Mouse (Mus musculus) cerebellum, postnatal 25 days (tissue): ENCODE data around the gene Cd55.
"Not testable (repeated sequence)": the region's sequence is repeated elsewhere in the genome, so short reads cannot be mapped to it uniquely, and the experiment has no call there.

Source experiments
- DNase-seq, 2 experiments: peaks; one replicate each; pipeline ENCODE4 v3.0.0; 2021; ENCODE audit warnings: mixed read lengths in 2 of 2

Gene Cd55

DNA sequence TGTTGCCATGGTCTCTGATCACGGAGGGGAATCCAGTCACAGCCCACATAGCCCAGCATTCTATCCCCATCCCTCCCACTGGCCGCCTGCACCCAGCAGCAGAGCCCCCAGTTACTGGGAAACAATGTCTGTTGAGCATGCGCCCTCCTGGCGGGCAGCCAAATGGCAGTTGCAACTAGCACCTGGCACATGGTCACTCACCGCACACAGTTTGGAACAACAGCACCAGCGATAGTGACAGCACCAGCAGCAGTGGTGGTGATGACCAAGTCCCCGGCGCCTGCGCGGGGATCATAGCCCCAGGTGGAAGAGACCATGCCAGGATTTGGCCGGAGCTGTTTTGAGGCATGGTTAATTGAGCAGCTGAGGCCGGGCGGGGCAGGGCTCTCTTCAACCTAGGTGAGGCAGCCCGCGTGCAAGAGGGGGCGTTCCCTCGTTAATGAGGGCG, 39.9 kb downstream of the Cd55 start, which contains the start of gene Cd55b:
TSS of gene Cd55b (minus strand) at position 346 of the 448 bp plus-strand sequence.
- peak; percentile 58 to 74 for DNase-seq

DNA sequence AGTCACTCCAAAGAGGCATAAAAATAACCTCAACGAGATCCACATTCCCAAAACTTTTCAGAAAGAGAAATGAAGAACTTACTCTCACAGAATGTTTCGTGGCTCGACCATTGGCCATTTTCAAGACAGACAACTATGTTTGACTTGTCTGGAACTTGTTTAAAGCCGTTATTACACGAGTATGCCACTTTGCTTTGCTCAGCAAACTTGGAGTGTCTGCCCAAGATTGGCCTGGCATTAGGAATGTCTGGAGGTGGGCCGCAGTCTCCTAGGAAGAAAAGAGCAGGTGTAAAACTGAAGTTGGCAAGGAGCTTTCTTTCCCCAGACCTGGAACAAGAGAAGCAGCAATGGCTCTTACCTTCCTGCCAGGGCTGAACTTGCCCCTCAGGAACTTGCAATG, 40.5 kb downstream of the Cd55 start:
- not testable (repeated sequence) for DNase-seq

DNA sequence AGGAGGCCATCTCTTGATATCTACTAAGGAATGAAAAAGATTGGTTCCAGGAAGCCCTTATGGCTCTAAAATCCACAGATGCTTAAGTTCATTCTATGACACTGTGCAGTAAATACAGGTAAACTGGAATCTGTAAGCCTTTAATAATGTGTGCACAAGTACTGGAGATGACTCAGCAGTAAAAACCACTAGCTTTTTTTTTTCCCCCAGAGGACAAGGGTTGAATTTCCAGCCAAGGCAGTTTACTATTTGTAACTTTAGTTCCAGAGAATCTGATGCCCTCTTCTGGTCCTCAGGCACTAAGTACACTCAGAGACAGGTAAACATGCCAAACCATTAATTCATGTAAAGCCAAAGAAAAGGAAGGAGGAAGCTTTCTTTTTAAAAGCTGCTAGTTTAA, 65.4 kb downstream of the Cd55 start:
- DNase-seq = not testable (repeated sequence)
